Mouse (Mus musculus): ENCODE results near the gene Msrb1. TPM values are rescaled to one million over a fixed set of nuclear protein-coding genes. Genes with fewer than 3 reads are reported as not detected.

Gene Msrb1
- polyA plus RNA-seq, 1 experiment from 2014 or later, result 27.2 TPM

GRCm38 (mm10) chr17:24765016-24765905 is 28.8 kb downstream of the Msrb1 start:
- H3K36me3 ChIP-seq (ENCODE audit: control insufficient read depth, insufficient read depth, low read length), result no peaks in the 10 kb centered on the region

GRCm38 (mm10) chr17:24766266-24766875 is 29.9 kb downstream of the Msrb1 start:
- ATAC-seq (ENCODE audit: insufficient number of reproducible peaks, insufficient read depth, low FRiP score, low read depth), result no peak
- Histone ChIP-seq H3K4me3 (ENCODE audit: control insufficient read depth in 1 of 2, insufficient read depth in 1 of 2, low read depth in 1 of 2, low read length in 2 of 2) (no peak overlapping the region), H3K9ac (ENCODE audit: low read length) (no peak overlapping the region; the same call in 1 of the 2 replicates), H3K36me3 (ENCODE audit: control insufficient read depth, insufficient read depth, low read length) (no peaks in the 10 kb centered on the region), H3K4me1 (ENCODE audit: control insufficient read depth in 2 of 2, insufficient read depth in 2 of 2, low read length in 2 of 2) (peaks cover 13 to 16% of the 10 kb centered on the region in 2 experiments), H3K9me3 (ENCODE audit: control insufficient read depth, low read length) (no peaks in the 10 kb centered on the region), H3K27me3 (ENCODE audit: control insufficient read depth, insufficient read depth, low read length) (no peaks in the 10 kb centered on the region), H3K4me2 (ENCODE audit: low read length) (no peak overlapping the region), H3K27ac (replicated peaks in 1 of 2; ENCODE audit: control insufficient read depth in 1 of 2, insufficient read depth in 1 of 2, low read depth in 2 of 2, low read length in 2 of 2) (no peak overlapping the region)
- WGBS, result 23% methylated on average over 12 of the region's 12 CpGs

More at GRCm38 (mm10) chr17:24765016-24765905, 28.8 kb downstream of the Msrb1 start:
- Histone ChIP-seq H3K27me3 (ENCODE audit: control insufficient read depth, insufficient read depth, low read length) (no peaks in the 10 kb centered on the region), H3K4me2 (ENCODE audit: low read length) (no peak overlapping the region), H3K27ac (replicated peaks in 1 of 2; ENCODE audit: control insufficient read depth in 1 of 2, insufficient read depth in 1 of 2, low read depth in 2 of 2, low read length in 2 of 2) (no peak overlapping the region), H3K4me3 (ENCODE audit: control insufficient read depth in 1 of 2, insufficient read depth in 1 of 2, low read depth in 1 of 2, low read length in 2 of 2) (no peak overlapping the region), H3K9ac (ENCODE audit: low read length) (no peak overlapping the region), H3K9me3 (ENCODE audit: control insufficient read depth, low read length) (no peaks in the 10 kb centered on the region), H3K4me1 (ENCODE audit: control insufficient read depth in 2 of 2, insufficient read depth in 2 of 2, low read length in 2 of 2) (peaks cover 13 to 16% of the 10 kb centered on the region in 2 experiments)
- ATAC-seq (ENCODE audit: insufficient number of reproducible peaks, insufficient read depth, low FRiP score, low read depth), result no peak
- WGBS, result 35% methylated on average over 22 of the region's 22 CpGs

- Histone ChIP-seq H3K4me2 (ENCODE audit: low read length) (no peak overlapping the region), H3K27me3 (ENCODE audit: control insufficient read depth, insufficient read depth, low read length) (no peaks in the 10 kb centered on the region), H3K4me3 (ENCODE audit: control insufficient read depth in 1 of 2, insufficient read depth in 1 of 2, low read depth in 1 of 2, low read length in 2 of 2) (no peak overlapping the region), H3K4me1 (ENCODE audit: control insufficient read depth in 2 of 2, insufficient read depth in 2 of 2, low read length in 2 of 2) (peaks cover 11 to 12% of the 10 kb centered on the region in 2 experiments), H3K9me3 (ENCODE audit: control insufficient read depth, low read length) (peaks cover 5% of the 10 kb centered on the region; the same call in 1 of the 2 replicates), H3K9ac (ENCODE audit: low read length) (no peak overlapping the region), H3K27ac (replicated peaks in 1 of 2; ENCODE audit: control insufficient read depth in 1 of 2, insufficient read depth in 1 of 2, low read depth in 2 of 2, low read length in 2 of 2) (no peak overlapping the region), H3K36me3 (ENCODE audit: control insufficient read depth, insufficient read depth, low read length) (no peaks in the 10 kb centered on the region)
- ATAC-seq (ENCODE audit: insufficient number of reproducible peaks, insufficient read depth, low FRiP score, low read depth), result no peak
- WGBS, result 38% methylated on average over 3 of the region's 3 CpGs
These were observed 32.7 kb downstream of the Msrb1 start for GRCm38 (mm10) chr17:24769146-24769545.

GRCm38 (mm10) chr17:24773241-24773640 is 36.8 kb downstream of the Msrb1 start:
- Histone ChIP-seq H3K4me2 (ENCODE audit: low read length) (no peak overlapping the region), H3K36me3 (ENCODE audit: control insufficient read depth, insufficient read depth, low read length) (no peaks in the 10 kb centered on the region), H3K4me1 (ENCODE audit: control insufficient read depth in 2 of 2, insufficient read depth in 2 of 2, low read length in 2 of 2) (no peaks in the 10 kb centered on the region), H3K9me3 (ENCODE audit: control insufficient read depth, low read length) (peaks cover 5% of the 10 kb centered on the region; the same call in 1 of the 2 replicates), H3K27me3 (ENCODE audit: control insufficient read depth, insufficient read depth, low read length) (no peaks in the 10 kb centered on the region), H3K9ac (ENCODE audit: low read length) (no peak overlapping the region), H3K4me3 (ENCODE audit: control insufficient read depth in 1 of 2, insufficient read depth in 1 of 2, low read depth in 1 of 2, low read length in 2 of 2) (no peak overlapping the region), H3K27ac (replicated peaks in 1 of 2; ENCODE audit: control insufficient read depth in 1 of 2, insufficient read depth in 1 of 2, low read depth in 2 of 2, low read length in 2 of 2) (no peak overlapping the region)
- no peak for ATAC-seq (ENCODE audit: insufficient number of reproducible peaks, insufficient read depth, low FRiP score, low read depth)
- 81% methylated on average over 5 of the region's 5 CpGs for WGBS

GRCm38 (mm10) chr17:24775173-24775572 is 38.7 kb downstream of the Msrb1 start:
- Histone ChIP-seq H3K4me1 (ENCODE audit: control insufficient read depth in 2 of 2, insufficient read depth in 2 of 2, low read length in 2 of 2) (no peaks in the 10 kb centered on the region), H3K4me3 (ENCODE audit: control insufficient read depth in 1 of 2, insufficient read depth in 1 of 2, low read depth in 1 of 2, low read length in 2 of 2) (no peak overlapping the region), H3K27me3 (ENCODE audit: control insufficient read depth, insufficient read depth, low read length) (no peaks in the 10 kb centered on the region), H3K36me3 (ENCODE audit: control insufficient read depth, insufficient read depth, low read length) (no peaks in the 10 kb centered on the region), H3K9me3 (ENCODE audit: control insufficient read depth, low read length) (peaks cover 5% of the 10 kb centered on the region; the same call in 1 of the 2 replicates), H3K27ac (replicated peaks in 1 of 2; ENCODE audit: control insufficient read depth in 1 of 2, insufficient read depth in 1 of 2, low read depth in 2 of 2, low read length in 2 of 2) (no peak overlapping the region), H3K9ac (ENCODE audit: low read length) (no peak overlapping the region), H3K4me2 (ENCODE audit: low read length) (no peak overlapping the region)
- ATAC-seq (ENCODE audit: insufficient number of reproducible peaks, insufficient read depth, low FRiP score, low read depth), result no peak
- 74% methylated on average over 8 of the region's 8 CpGs for WGBS

- H3K4me2 ChIP-seq (ENCODE audit: low read length), result no peak overlapping the region
- ATAC-seq (ENCODE audit: insufficient number of reproducible peaks, insufficient read depth, low FRiP score, low read depth), result no peak
- H3K9ac ChIP-seq (ENCODE audit: low read length), result no peak overlapping the region
- WGBS, result 66% methylated on average over 2 of the region's 2 CpGs
- H3K9me3 ChIP-seq (ENCODE audit: control insufficient read depth, low read length), result peaks cover 5% of the 10 kb centered on the region; the same call in 1 of the 2 replicates
- H3K27me3 ChIP-seq (ENCODE audit: control insufficient read depth, insufficient read depth, low read length), result no peaks in the 10 kb centered on the region
- no peaks in the 10 kb centered on the region for H3K4me1 ChIP-seq (ENCODE audit: control insufficient read depth in 2 of 2, insufficient read depth in 2 of 2, low read length in 2 of 2)
- H3K27ac ChIP-seq (replicated peaks in 1 of 2; ENCODE audit: control insufficient read depth in 1 of 2, insufficient read depth in 1 of 2, low read depth in 2 of 2, low read length in 2 of 2), result no peak overlapping the region
- no peak overlapping the region for H3K4me3 ChIP-seq (ENCODE audit: control insufficient read depth in 1 of 2, insufficient read depth in 1 of 2, low read depth in 1 of 2, low read length in 2 of 2)
- no peaks in the 10 kb centered on the region for H3K36me3 ChIP-seq (ENCODE audit: control insufficient read depth, insufficient read depth, low read length)
These were observed 40.6 kb downstream of the Msrb1 start for GRCm38 (mm10) chr17:24777073-24777472.

GRCm38 (mm10) chr17:24780821-24781220 is 44.4 kb downstream of the Msrb1 start:
- no peaks in the 10 kb centered on the region for H3K9me3 ChIP-seq (ENCODE audit: control insufficient read depth, low read length)
- no peak overlapping the region for H3K4me2 ChIP-seq (ENCODE audit: low read length)
- H3K36me3 ChIP-seq (ENCODE audit: control insufficient read depth, insufficient read depth, low read length), result no peaks in the 10 kb centered on the region
- no peak for ATAC-seq (ENCODE audit: insufficient number of reproducible peaks, insufficient read depth, low FRiP score, low read depth)
- H3K4me3 ChIP-seq (ENCODE audit: control insufficient read depth in 1 of 2, insufficient read depth in 1 of 2, low read depth in 1 of 2, low read length in 2 of 2), result no peak overlapping the region
- 78% methylated on average over 2 of the region's 2 CpGs for WGBS
- H3K9ac ChIP-seq (ENCODE audit: low read length), result no peak overlapping the region
- H3K4me1 ChIP-seq (ENCODE audit: control insufficient read depth in 2 of 2, insufficient read depth in 2 of 2, low read length in 2 of 2), result no peaks in the 10 kb centered on the region
- H3K27ac ChIP-seq (replicated peaks in 1 of 2; ENCODE audit: control insufficient read depth in 1 of 2, insufficient read depth in 1 of 2, low read depth in 2 of 2, low read length in 2 of 2), result no peak overlapping the region
- H3K27me3 ChIP-seq (ENCODE audit: control insufficient read depth, insufficient read depth, low read length), result no peaks in the 10 kb centered on the region

Measured in heart, embryonic 14.5 days (tissue).